Mouse (Mus musculus): ENCODE data around the gene Ube4a.

The Ube4a gene

DNA sequence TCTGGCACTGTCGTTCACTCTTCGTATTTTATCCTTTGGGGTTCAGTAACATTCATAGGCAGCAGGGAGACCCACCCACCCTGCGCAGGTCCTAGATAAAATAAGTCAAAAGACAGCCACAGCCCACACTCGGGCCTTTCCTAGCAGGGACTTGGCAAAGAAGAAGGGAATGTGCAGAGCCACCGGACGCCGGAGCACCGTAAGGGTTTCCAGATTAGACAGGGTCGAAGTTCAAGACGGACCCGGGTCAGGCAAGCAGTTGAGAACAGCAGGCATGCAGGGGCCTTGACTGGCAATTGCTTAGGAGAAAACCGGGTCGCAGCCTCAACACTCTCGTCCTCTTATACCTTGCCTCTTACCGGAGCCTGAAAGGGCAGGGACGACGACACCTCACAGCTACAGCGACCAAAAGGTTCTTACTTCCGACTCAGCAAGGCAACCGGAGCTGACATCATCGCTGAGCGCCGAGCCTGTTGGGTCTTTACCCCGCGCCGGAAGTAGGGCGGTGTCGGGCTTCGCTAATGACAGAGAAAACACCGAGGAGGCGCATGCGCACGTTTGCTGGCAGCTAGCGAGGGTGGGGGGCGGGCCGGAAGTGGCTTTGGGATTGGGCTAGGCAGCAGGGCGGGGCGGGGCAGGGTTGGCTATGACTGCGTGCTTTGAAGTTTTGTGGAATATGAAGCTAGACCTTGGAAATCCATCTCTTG lies at the start of gene Ube4a:
Ube4a (minus strand) TSS at position 475 of the 707 bp plus-strand sequence.
- DNase-seq (ENCODE audit: low spot score): peak; percentile 100

DNA sequence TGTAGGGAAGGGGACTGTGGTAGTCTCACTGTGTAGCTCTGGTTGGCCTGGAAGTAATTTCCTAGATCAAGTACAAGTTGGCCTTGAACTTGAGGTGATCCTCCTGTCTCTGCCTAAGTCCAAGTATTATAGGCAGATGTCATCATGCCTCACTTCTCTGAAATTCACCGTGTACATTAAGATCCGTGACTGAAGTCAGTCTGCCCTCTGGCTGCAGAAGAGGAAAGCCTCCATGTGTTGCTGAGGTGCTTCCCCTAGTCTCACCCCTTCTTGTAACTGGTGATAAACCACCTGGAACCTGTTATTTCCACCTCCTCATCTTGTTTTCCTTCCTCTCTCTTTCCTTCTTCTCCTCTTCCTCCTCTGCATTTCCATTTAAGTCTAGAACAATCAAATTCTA lies 49.5 kb upstream of the Ube4a start:
- DNase-seq (ENCODE audit: low spot score): no peak

DNA sequence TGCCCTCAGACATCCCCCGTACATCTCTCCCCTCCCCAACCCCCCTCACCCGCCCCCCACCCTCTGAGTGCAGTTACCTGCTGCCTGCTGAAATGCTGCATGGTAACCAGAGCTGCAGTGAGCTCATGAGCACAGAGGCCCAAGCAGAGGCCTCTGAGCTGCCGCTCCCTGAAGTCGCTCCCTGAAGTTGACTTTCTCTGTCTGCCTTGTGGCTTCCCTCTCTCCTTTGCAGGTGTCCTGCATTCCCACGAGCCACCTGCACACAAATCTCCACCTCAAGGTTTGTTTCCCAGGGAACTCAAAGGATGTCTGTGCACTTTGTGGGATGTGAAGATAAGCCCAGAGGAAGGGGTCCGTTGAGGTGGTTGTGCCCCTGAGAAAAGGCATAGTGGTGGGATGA lies 45.9 kb upstream of the Ube4a start:
- no peak for DNase-seq (ENCODE audit: low spot score)

DNA sequence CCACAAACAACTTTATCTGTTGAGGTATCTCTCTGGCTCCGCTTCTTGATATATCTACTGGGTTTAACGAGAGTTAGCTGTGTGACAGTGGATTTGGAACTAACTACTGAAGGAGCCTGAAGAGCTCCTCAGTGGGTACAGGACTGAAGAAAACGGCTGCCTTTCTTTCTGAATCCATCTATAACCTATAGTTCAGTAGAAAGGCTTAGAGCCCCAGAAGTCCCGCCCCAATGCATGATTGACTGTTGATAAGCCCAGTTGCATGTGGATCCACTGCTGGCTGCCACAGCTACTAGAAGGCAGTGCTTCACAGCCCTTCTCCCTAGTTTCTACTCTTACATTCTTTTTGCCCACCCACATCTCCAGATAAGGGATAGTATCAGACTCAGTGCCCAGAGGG lies 45.1 kb upstream of the Ube4a start:
- no peak for DNase-seq (ENCODE audit: low spot score)

GRCm38 (mm10) chr9:45009180-45010078 lies 44.0 kb upstream of the Ube4a start, which contains the start of gene Cd3e:
Gene Cd3e (minus strand): TSS chr9:45009627.
- DNase-seq (ENCODE audit: low spot score): no peak

GRCm38 (mm10) chr9:45008342-45008741 lies 42.9 kb upstream of the Ube4a start:
- no peak for DNase-seq (ENCODE audit: low spot score)

DNA sequence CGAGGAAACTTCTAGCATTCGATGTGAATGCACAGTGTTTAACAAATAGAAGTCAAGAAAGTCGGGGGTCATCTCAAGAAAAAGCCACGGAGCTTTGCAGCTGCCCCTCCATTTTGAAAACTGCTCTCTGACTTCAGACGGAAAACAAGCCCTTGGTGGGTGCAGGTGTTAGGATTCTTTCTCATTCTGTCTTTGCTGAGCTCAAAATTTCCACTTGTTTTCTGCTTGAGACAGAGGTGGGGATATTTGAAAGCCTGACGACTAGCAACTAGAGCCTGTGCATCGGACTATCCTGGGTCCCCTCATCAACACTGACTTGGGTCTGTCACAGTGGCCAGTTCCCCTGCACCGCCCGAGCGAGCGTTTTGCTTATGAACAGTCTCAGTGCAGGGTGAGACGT lies 42.0 kb upstream of the Ube4a start:
- no peak for DNase-seq (ENCODE audit: low spot score)

DNA sequence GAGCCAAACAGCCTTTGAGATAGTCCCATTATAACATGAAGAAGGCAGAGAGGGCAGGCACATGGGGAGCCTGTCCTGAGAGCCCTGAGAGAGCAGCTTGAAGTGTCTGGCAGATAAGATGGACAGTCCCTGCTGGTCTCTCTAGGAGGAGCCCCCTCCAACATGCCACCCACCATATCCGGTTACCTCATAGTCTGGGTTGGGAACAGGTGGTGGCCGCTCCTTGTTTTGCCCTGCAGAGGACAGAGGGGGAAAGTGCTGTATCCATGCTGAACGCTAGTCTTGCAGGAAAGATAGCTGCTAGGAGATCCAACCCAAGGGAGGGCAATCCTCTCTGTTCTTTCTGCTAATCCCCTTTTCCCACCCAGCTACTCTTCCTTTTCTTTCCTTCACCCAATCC lies 34.8 kb upstream of the Ube4a start:
- DNase-seq (ENCODE audit: low spot score): no peak

GRCm38 (mm10) chr9:44999776-45000175 lies 34.4 kb upstream of the Ube4a start:
- no peak for DNase-seq (ENCODE audit: low spot score)

GRCm38 (mm10) chr9:44999171-44999570 lies 33.8 kb upstream of the Ube4a start:
- no peak for DNase-seq (ENCODE audit: low spot score)

DNA sequence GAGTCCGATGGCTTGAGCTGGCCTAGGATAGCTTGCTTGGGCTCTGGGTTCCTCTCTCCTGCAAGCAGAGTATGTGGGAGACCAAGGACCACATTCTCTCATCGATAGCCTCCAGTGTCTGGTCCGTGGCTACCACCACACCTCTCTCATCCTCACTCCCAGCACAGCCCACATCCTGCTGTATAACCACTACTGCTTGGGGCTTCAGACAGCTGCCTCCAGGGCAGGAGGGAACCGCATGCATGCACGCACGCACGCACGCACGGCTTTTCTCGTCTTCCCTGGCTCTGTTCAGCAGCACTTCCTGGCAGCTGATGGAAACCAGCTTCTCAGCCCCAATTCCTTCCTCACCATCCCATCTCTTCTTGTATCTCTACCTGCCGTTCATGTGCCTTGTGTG lies 32.7 kb upstream of the Ube4a start:
- DNase-seq (ENCODE audit: low spot score): no peak

DNA sequence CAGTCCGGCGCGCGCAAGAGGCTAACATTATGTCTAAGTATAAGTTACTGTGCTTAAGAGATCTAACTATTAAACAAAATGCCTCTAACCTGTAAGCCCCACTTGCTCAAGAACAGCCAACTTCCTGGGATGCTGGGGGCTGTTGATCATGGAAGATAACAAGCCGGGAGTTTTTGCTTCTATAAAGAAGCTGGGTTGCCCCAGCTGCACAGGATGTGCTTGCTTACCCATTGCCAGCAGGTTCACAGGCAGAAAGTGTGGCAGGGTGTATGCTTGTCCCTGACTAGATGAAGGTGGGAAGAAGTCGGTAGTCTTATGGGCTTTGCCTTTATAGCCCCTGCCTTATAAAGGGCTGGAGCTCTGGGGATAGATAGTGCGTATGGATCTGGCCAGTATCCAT lies 31.2 kb upstream of the Ube4a start:
- no peak for DNase-seq (ENCODE audit: low spot score)

- no peak for DNase-seq (ENCODE audit: low spot score)
These were observed 29.6 kb upstream of the Ube4a start for GRCm38 (mm10) chr9:44994962-44995361.

- DNase-seq (ENCODE audit: low spot score): no peak
These were observed 27.9 kb upstream of the Ube4a start for GRCm38 (mm10) chr9:44993268-44993667.

DNA sequence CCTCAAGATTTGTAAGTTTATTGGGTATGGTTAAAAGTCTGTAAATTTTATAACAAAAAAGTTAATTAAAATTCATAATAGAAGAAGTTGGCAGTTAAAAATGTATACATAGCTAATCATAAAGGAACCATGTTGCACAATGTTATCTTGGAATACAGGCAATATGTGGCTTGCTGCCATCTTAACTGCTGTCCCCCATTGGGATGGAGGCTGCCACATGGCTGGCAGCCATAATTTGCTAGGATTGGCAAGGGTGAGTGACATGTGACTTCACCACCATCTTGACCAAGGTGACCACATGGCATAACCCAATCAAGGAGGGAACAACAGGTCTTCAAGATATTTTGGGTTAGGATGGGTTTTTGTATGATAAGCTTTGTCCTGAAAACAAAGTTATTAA lies 26.9 kb upstream of the Ube4a start:
- DNase-seq (ENCODE audit: low spot score): no peak

DNA sequence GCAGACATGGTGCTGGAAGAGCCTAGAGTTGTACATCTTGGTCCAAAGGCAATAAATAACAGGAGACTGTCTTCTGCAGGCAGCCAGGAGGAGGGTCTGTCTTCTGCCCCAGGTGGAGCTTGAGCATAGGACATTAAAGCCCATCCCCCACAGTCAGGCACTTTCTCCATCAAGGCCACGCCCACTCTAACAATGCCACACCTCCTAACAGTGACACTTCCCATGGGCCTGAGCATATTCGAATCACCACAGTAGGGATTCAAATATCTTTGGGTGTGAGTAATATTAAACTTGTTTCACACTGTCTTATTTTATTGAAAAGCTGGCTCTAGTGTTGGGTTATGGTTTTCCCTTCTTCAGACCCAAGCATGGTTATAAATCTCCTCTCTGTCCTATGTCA lies 26.4 kb upstream of the Ube4a start:
- DNase-seq (ENCODE audit: low spot score): no peak

GRCm38 (mm10) chr9:44986976-44987375 lies 21.6 kb upstream of the Ube4a start:
- DNase-seq (ENCODE audit: low spot score): no peak

GRCm38 (mm10) chr9:44986242-44986781 lies 20.9 kb upstream of the Ube4a start:
- no peak for DNase-seq (ENCODE audit: low spot score)

GRCm38 (mm10) chr9:44985721-44986161 lies 20.3 kb upstream of the Ube4a start:
- no peak for DNase-seq (ENCODE audit: low spot score)

- no peak for DNase-seq (ENCODE audit: low spot score)
These were observed 17.6 kb upstream of the Ube4a start for GRCm38 (mm10) chr9:44983001-44983400.

- no peak for DNase-seq (ENCODE audit: low spot score)
These were observed 17.1 kb upstream of the Ube4a start for GRCm38 (mm10) chr9:44982531-44982930.

DNA sequence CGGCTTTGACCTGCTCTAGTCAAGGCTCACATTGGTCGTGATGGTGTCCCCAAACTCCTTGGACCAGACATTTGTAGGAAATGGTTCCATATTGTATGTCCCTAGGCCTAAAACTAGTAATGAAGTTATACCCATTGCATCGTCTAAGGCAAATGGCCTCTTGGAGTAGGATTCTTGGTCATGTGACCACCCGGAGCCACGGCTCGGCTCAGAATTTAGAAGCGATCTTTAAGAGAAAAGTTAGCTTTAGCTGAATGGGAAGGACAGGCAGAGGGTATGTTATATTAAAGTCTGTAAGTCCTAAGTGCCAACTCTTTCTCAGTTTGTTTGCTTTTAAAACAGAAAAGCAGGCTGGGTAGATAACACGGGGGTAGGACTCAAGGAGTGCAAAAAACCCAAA lies 16.7 kb upstream of the Ube4a start:
- no peak for DNase-seq (ENCODE audit: low spot score)

GRCm38 (mm10) chr9:44981676-44982075 lies 16.3 kb upstream of the Ube4a start, which contains the start of gene Cd3d:
Gene Cd3d (plus strand): TSS chr9:44981786.
- no peak for DNase-seq (ENCODE audit: low spot score)

All from c-Kit-positive CD71-positive TER-119-positive erythroid progenitor cells, embryonic 14.5 days (primary cell).